Mouse (Mus musculus) heart, postnatal 14 days (tissue): ENCODE measurements at regions not wholly inside any gene's neighbourhood (a gene's known extent, or its start where the extent isn't known, plus 50 kb on each side); places are given as distances from the start of the nearest gene placed in this dataset.
"Not testable (repeated sequence)": the region's sequence is repeated elsewhere in the genome, so short reads cannot be mapped to it uniquely, and the experiment has no call there.

Experiments
- DNase-seq, 2 experiments: peaks; one replicate each; pipeline ENCODE4 v3.0.0; 2021 to 2022
- intact Hi-C: fragments of 180-260 bp; cut with DNase I; formaldehyde crosslinking; loops from one replicate; pipeline ENCODE4 v1.15.1; 2025

DNA sequence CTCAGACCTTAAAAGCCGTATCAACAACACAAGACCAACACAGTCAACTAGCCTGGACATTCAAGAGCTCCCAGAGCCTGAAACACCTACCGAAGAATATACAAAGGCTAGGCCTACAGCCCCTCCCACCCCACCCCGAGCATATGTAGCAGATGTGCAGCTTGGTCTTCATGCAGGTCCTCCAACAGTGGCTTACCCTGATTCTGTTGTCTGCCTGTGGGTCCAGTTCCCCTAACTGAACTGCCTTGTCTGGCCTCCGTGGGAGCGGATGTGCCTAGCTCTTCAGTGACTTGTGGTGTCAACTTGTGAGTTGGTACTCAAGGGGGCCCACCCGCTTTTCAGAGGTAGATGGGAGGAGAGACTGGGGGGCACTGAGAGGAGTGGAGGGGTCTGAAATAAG, 398.6 kb downstream of the Arl4a start:
- DNase-seq: no peak

DNA sequence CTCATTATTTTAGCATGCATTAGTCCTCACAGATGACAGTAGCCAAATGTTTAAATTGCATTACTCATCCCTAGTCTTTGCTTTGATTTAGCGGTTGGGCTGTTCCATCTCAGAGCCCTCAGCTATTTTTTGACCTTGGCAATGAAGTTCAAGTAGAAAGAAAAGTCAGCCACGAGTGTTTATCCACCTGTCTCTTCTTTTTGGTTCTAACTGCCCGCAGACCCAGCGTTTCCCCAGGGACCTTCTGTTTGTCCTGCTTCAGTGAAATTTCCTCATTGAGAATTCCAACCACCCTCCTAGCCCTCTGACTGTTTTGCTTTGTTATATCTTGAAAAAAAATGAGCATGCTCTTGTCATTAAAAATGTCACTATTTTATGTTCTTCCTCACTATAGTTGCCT, 403.5 kb downstream of the Arl4a start:
- DNase-seq: no peak
- intact Hi-C loops: no loop called here

More for the DNA sequence above, 398.6 kb downstream of the Arl4a start:
- intact Hi-C loops: no loop called here

DNA sequence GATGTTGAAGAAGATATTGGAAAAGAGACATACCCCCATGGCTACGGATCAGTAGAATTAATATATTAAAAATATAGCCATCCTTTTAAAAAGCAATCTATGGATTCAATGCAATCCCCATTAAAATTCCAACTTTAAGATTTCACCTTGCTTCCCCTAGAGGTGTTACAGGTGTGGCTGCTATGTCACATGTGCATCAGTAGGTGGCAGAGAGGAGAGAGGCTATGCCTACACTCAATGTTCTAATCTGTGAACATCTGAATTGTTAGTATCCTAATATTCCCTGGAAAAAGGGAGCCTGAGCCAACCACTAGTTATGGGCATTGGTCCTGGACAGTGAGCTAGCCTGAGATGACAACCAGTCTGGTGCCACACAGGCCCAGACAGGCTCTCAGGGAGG, 416.6 kb downstream of the Arl4a start:
- DNase-seq: no peak
- intact Hi-C loops: no loop called here

DNA sequence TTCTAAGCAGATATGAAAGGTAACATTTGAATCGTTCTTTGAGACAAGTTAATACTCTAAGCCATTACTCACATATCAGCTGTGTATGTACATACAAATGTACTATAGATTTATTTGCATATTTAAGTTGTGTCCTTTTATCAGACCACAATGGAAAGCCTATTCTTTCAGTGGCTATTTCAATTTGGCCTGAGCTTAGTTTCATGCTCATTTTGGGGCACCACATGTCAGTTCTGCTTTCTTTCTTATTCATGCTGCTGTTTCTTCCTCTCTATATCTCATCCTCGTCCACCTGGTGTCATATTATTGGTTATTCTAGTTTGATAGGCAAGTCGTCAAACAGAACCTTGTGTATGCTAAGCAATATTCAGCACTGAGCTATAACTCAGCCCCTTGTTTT, 432.5 kb downstream of the Arl4a start:
- intact Hi-C loops: no loop called here
- no peak for DNase-seq

DNA sequence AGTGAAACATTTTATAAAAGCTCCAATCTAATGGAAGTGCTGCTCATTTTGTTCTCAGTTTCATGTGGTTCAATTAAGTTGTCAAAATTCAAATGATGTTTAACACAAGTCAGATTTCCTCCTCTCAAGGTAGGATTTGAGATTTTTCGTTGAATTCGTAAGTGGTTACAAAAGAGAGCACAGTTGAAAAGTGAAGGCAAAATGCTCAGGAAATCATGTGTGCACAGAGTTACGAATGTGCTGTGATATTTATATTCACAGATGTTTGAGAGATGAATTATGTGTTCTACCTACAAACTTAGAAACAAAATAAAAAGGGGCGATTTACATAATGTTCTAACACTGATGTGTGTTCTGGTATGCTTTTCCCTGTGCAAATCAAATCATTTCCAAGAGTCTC, 433.1 kb downstream of the Arl4a start:
- no peak for DNase-seq
- intact Hi-C loops: no loop called here

DNA sequence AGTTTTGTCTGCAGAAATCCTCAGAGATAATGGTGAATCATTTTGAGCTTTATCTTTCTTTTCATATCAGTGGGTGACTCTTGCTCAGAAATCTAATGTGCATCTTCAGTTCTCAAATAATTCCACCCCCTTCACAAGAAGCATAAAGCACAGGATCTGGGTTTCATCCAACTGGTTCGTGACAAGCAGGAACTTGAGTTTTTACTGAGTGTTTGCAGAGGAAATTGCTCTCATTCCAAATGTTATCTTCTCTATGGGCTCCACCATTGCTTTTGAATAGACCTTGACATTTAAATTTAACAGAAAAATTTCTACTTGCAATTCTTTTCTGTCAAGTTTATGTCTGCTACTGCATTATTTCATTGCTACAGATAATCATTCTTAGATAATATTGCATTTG, 443.1 kb downstream of the Arl4a start:
- no peak for DNase-seq
- intact Hi-C loops: no loop called here

DNA sequence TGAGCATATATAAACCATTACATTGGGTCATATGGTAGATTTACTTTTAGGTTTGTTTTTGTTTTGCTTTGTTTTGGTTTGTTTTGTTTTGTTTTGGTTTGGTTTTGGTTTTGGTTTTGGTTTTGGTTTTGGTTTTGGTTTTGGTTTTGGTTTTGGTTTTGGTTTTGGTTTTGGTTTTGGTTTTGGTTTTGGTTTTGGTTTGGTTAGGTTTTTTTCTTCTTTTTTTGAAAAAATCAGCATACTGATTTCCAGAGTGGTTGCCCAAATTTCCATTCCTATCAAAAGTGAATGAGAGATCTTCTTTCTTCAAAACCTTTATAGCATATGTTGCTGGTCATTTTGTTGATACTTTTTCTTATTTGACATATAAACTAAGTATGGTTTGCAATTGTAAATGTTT, 444.0 kb downstream of the Arl4a start:
- intact Hi-C loops: not testable (repeated sequence)

DNA sequence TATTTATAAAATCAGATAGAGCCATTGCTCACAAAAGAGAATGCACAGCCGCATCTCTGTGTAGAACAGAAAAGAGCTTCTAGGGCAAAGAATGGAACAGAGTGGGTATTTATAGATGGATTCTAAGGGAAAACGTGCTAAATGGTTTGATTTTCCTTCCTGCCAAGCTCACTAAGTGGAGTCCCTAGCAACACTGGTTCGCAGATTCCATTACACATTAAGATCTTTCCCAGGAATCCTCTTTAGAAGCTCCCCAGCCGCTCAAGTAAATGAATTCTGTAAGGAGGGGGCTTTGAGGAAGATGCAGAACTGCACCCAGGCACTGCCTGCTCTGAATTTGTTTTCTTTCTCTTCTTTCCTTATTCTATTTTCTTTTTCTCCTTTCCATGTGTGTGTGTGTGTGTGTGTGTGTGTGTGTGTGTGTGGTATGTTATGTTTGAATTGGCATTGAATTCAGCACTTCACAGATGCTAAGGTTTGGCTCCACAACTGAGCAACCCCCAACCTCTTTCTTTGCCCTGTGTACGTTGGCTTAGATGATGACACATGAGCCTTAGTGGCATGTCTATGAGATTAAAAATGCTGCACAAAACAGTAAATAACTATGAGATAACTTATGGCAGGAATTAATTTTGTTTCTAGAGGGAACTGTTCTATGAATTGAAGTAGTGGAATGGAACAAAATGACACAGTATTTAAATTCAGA, 450.5 kb downstream of the Arl4a start:
- no peak for DNase-seq
- intact Hi-C loops: no loop called here

More for the DNA sequence above, 444.0 kb downstream of the Arl4a start:
- not testable (repeated sequence) for DNase-seq

DNA sequence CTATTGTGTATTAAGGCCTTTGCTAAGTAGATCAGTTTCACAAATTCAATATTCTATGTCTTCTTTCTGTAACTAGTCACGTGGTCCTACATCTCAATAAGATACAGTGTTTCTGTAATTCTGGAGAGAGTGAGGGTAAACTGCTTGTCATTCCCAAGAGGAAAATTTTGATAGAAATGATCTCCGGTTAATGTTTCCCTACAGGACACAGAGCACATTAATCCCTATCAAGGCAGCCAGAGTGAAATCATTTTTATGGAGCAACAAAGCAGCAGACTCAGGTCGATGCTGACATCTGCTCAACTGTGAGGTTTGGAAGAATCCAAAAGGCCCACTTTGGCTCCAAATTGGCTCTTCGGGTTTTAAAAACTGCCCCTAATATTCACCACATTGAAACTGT, 451.7 kb downstream of the Arl4a start:
- intact Hi-C loops: no loop called here
- no peak for DNase-seq

DNA sequence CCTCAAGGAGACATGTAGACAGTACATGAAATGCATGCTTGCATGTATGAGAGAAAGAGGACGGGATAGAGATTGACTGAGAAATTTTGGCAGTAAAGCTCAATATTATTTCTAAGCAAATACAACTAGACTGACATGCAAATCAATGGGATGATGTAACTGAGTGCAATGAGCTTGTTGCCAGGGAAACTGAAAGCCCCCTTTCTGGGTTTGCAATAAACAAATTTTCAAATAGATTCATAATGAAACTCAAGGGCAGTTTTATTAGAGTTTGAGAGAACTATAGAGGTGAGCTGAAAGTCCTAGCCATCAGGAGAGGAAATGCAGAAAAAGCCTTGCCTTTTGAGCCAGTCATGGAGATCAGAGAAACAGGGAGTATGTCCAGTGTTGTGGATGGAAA, 460.2 kb downstream of the Arl4a start:
- intact Hi-C loops: no loop called here
- DNase-seq: no peak

DNA sequence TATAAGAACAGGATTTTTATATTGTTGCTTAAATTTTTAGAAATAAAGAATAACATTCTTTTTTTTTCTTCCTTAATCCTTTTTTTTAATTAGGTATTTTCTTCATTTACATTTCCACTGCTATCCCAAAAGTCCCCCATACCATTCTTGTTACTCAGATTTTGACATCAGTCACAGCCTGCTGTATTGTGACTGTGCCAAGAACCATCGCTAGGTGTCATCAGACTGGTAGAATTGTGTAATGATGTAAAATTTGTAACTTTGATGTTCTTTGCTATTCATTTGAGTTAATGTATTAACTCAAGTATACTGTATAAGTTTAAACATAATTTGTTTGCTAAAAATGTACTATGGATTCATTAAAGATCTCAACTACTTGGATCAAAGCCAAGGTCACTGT, 465.0 kb downstream of the Arl4a start:
- no peak for DNase-seq
- intact Hi-C loops: no loop called here

DNA sequence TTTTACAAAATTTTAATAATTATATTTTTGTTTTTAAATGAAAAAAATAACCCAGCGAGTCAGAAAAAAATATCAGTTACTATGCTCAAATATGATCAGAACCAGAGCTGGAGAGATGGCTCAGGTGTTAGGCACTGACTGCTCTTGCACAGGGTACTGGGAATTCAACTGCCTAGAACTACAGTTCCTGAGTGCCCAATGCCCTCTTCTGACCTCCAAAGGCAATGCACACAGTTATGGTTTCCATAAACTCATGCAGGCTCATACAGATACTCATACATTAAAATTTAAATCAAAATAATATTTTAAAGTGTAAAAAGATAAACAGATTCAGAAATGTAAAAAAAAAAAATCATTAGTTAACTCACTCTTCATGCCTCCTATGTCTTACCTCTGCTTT, 465.7 kb downstream of the Arl4a start:
- no peak for DNase-seq
- intact Hi-C loops: no loop called here

DNA sequence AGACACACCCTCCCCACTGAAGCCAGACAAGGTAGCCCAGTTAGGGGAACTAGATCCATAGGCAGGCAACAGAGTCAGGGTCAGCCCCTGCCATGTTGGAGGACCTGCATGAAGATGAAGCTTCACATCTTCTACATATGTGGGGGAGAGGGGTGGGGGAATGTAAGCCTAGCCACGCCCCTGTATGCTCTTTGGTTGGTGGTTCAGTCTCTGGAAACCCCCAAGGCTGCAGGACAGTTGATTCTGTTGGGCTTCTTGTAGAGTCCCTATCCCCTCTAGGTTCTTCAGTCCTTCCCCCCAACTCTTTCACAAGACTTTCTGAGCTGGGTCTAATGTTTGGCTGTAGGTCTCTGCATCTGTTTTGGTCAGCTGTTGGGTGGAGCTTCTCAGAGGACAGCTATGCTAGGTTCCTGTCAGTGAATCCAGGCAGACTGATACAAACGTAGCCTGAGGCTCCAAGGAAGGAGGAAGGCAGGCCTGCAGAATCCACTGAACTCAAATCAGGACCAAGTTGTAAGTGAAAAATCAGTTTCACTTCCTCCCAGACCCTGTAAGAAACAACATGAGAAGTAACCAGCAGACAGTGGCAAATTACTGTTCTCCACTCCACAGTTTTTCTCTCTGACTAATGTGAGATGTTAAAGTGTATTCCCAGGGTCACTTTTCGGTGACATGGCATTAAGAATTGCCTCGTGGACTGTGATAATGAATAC, 476.9 kb downstream of the Arl4a start:
- intact Hi-C loops: no loop called here
- DNase-seq: no peak

DNA sequence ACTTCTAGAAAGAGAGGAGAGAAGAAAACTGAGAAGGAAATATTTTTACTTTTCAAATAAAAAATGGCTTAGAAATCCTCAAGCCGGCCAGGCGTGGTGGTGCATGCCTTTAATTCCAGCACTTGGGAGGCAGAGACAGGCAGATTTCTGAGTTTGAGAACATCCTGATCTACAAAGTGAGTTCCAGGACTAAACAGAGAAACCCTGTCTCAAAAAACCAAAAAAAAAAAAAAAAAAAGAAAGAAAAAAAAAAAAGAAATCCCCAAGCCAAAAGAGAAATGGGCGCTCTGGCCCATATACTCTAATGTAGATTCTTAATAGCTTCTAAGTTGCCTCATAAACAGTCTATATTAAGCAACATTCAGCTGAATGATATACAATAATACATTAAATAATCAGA, 479.3 kb downstream of the Arl4a start:
- intact Hi-C loops: no loop called here
- no peak for DNase-seq

DNA sequence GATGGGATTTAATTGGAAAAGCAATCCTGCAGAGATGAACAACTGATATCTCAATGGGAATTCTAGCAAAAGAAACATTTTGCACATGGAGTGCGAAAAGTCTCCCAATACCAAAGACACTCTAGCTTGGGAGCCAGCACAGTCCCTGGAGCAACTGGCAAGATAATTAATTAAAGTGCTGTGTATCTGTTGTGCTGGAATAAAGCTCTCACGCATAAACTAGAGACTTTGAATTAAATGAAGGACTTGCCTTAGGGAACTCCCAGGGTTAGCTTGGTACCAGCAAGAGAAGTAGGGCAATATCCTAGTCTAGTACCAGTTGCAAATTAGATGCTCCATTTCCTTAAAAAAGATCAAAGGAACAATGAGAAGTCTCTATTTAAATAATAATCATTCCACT, 501.5 kb downstream of the Arl4a start:
- intact Hi-C loops: no loop called here
- no peak for DNase-seq

DNA sequence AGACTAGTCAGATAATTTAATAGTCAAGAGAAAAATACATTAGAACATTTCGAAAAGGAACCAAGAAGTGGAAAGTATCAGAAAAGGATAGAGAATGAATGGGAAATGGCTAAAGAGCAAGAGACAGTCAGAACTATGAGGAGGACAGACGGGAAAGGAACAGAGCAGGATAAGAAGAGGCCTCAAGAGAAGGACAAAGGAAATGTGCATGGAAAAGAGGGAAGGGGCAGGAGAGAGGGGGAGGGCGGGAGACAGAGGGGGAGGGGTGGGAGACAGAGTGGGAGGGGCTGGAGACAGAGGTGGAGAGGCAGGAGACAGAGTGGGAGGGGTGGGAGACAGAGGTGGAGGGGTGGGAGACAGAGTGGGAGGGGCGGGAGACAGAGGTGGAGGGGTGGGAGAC, 509.7 kb downstream of the Arl4a start:
- DNase-seq: no peak
- intact Hi-C loops: no loop called here

DNA sequence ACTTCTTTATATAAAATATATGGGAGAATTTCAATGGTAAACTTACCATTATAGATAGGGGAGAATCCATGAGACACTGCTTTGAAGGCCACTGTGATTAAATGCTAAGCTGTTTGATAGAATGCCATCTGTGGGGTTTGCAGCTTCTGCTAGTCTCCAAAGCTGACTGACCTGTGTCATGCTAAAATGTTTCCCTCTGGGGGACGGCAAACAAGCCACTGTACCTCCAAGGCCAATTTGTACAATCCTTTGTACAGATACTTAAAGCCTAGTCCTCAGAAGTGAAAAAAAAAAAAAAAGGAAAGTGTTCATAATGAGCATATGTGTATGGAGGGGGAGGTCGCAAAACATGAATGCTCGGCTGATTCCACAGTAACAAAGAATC, 510.6 kb downstream of the Arl4a start:
- intact Hi-C loops: no loop called here
- DNase-seq: no peak

DNA sequence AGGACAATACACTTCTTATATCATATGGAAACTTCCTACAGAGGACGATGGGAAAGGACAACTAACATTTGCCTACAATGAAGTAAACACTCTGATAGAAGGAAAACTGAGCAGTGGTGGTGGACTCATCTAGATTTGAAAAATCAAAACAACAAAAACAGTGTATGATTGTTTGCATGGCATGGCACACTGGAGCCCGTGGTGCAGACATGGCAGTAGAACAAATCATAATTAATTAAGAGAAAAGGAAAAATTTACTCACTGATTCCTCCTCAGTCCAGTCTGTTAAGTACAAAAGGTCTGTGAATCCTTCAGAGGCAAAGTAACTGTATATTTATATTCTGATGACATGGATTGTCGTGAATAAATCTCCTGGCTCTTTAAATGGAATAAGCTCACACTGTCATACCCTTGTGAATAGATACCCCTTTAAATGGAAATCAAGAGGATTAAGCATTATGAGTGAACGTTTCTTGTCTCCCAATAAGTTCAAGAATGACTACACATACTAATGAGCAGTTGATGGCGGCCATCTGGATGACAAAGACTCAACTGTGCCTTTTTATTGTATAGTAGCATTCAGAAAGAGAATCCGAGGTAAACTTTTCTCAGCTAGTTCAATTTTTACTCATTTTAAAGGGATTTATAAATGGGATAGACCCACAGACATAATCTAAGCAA, 511.1 kb downstream of the Arl4a start:
- DNase-seq: no peak
- intact Hi-C loops: no loop called here

DNA sequence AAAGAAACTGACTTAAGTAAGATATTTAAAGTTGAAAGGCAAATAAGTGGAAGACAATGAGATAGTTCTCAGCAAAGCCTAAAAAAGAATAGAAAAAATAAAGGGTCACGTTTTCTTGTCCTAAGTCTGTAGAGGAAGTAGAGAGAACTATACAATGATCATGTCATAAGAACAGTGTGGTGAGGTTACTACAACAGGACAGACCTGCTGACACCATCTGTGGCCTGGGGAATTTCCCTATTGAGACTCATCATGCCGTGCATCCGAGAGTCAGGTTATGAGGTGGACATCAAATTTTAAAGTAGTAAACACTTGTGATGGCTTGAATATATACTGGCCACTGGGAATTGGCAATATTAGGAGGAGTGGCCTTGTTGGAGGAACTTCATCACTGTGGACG, 522.1 kb downstream of the Arl4a start:
- intact Hi-C loops: no loop called here
- DNase-seq: no peak

DNA sequence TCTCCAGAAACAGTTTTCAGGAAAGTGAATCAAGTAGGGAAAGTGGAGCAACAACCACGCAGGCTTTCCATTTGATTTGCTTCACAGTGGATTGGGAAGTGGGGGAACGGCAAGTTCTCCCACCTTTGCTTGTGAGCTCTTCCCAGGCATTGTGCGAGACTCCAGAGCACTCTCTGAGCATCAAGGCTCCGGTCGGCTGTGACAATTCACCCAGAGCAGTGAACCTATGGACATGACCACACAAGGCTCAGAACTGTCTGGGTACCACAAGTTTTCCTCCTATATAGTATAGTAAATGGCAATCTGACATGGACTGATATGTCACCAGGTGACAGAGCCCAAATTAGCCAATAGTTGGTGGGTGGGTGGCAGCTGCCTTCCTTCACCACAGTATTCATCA, 527.0 kb downstream of the Arl4a start:
- intact Hi-C loops: loop anchor here (1.0 to 5.0 kb wide), 4 partner anchors 154 to 654 kb away; no protein-coding TSS in a partner anchor

DNA sequence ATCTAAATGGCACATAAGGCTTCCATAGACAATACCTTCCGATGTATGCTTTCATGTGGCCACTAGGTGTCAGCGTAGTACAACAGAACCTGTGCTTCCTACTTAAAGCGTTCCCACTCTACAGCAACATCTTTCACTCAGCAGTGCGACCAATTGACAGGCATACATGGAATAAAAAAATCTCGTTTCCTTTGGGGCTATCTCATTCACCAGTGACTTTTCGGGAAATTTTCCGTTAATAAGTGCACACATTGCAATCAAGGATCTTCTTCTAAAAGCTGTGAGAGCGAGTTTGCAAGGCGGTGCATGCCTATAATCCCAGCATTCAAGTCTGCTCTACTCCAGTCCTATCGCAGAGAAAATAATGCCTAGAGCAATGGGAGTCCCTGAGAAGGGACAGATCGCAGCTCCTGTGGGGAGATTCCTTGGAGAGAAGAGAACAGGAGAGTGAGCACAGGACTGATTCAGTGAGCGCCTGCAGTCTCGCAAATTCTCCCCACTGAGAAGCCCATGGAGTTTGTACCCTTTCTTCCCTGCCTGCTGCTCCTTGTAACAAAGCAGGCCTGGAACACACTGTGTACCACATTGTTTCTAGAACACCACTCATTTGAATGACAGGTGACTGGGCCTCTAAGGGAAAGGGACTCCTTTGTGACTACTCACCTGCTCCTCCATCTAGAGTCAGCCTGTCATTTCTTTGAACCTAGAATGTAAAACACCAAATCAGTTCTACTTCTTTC, 527.6 kb downstream of the Arl4a start:
- peak; percentile 44 to 74 for DNase-seq
- intact Hi-C loops: loop anchor here (1.0 to 5.0 kb wide), 4 partner anchors 155 to 655 kb away; no protein-coding TSS in a partner anchor

More for the DNA sequence above, 527.0 kb downstream of the Arl4a start:
- DNase-seq: no peak
